Mouse (Mus musculus) lung, postnatal 0 days (tissue): ENCODE measurements around the gene Grcc10.

Experiments
- CTCF ChIP-seq: IDR thresholded peaks from 2 replicates; pipeline ENCODE4 v1.5.1; 2016; ENCODE audit warnings: antibody characterized with exemption, mild to moderate bottlenecking
- EP300 ChIP-seq: IDR thresholded peaks from 2 replicates; pipeline ENCODE4 v1.6.1; 2016; ENCODE audit warnings: antibody characterized with exemption, mild to moderate bottlenecking, control low read depth

- TF ChIP-seq CTCF (no peak), EP300 (no peak)
Measured at GRCm38 (mm10) chr6:124712918-124713317, 28.3 kb downstream of the Grcc10 start.
